ENCODE assay signal across 22 mouse cellular contexts in genomic region chr17:73095070-73095469, GRCm38 (mm10). TPM values are rescaled to one million over a fixed set of nuclear protein-coding genes. Genes with fewer than 3 reads are reported as not detected.
DNase-seq lines count a peak whose midpoint lies in the region; ATAC-seq lines count a peak whose summit lies in the region.
"Had no signal": no experiment of that assay in that cellular context is flagged by ENCODE, and none has a peak within 500 bp of the region (broad histone marks: within the 10 kb centered on the region; RNA-seq: fewer than 3 reads in every experiment).

No protein-coding gene starts in this region.

- no peaks in the 10 kb centered on the region for H3K36me3 ChIP-seq in hindbrain, embryonic 10.5 days
- H3K36me3 ChIP-seq: forebrain, embryonic 15.5 days; heart, embryonic 12.5 days; hindbrain, embryonic 15.5 days; intestine, embryonic 15.5 days; limb, embryonic 13.5 days; midbrain, embryonic 10.5 days had no signal

- no peaks in the 10 kb centered on the region for H3K27me3 ChIP-seq in hindbrain, embryonic 10.5 days (ENCODE audit: insufficient read depth, poor library complexity, severe bottlenecking)
- H3K27me3 ChIP-seq: forebrain, embryonic 15.5 days; heart, embryonic 12.5 days; hindbrain, embryonic 15.5 days; intestine, embryonic 15.5 days; limb, embryonic 13.5 days had no signal

- WGBS in hindbrain, embryonic 10.5 days, result 90% methylated on average over 11 of the region's 11 CpGs

- H3K27ac ChIP-seq in hindbrain, embryonic 10.5 days, result no peak overlapping the region
- H3K27ac ChIP-seq: forebrain, embryonic 15.5 days; hindbrain, embryonic 15.5 days; intestine, embryonic 15.5 days; kidney, postnatal 0 days; limb, embryonic 13.5 days; liver, embryonic 14.5 days; midbrain, embryonic 10.5 days; stomach, postnatal 0 days had no signal

- DNase-seq in 416B (ENCODE audit: low read depth), result peak; percentile 54
- peak; percentile 63 to 64 for DNase-seq in B cell, adult 2 months
- no peak for DNase-seq in kidney, postnatal 10 days
- DNase-seq in hindbrain, embryonic 10.5 days (ENCODE audit: low spot score), result no peak
- DNase-seq in kidney, adult 8-10 months, result no peak
- DNase-seq: cerebellum, postnatal 14 days; embryo, embryonic 11 days; gastrocnemius, postnatal 36 days; heart, postnatal 14 days; lung, postnatal 14 days had no signal

- peak; percentile 98 for ATAC-seq in common myeloid progenitor, adult 5-6 weeks (replicated peaks; ENCODE audit: low read depth, poor library complexity, severe bottlenecking)
- peak; percentile 76 for ATAC-seq in neutrophil, adult 5-6 weeks (ENCODE audit: extremely low read depth, insufficient number of reproducible peaks, low FRiP score, poor library complexity, severe bottlenecking)
- ATAC-seq: CD4-positive, CD25-positive, alpha-beta regulatory T cell, adult 4 months; forebrain, embryonic 15.5 days had no signal

- H3K4me3 ChIP-seq in hindbrain, embryonic 10.5 days, result no peak overlapping the region
- H3K4me3 ChIP-seq: forebrain, embryonic 15.5 days; heart, embryonic 12.5 days; hindbrain, embryonic 15.5 days; intestine, embryonic 15.5 days; limb, embryonic 13.5 days; midbrain, embryonic 10.5 days had no signal

- no peaks in the 10 kb centered on the region for H3K9me3 ChIP-seq in hindbrain, embryonic 10.5 days
- H3K9me3 ChIP-seq: forebrain, embryonic 15.5 days; heart, embryonic 12.5 days; hindbrain, embryonic 15.5 days; intestine, embryonic 15.5 days; limb, embryonic 13.5 days; midbrain, embryonic 10.5 days had no signal

- no peaks in the 10 kb centered on the region for H3K4me1 ChIP-seq in hindbrain, embryonic 10.5 days (replicated peaks)
- H3K4me1 ChIP-seq: forebrain, embryonic 15.5 days; heart, embryonic 12.5 days; hindbrain, embryonic 15.5 days had no signal

RNA-seq across cellular contexts. Expression of gene Lclat1, which starts 12.7 kb away (rescaled TPM):
- total RNA-seq in common myeloid progenitor, adult 5-6 weeks (2017), result 5.7 and 11.1 TPM in 2 replicates
- 10.7 and 12.3 TPM in 2 replicates for total RNA-seq in neutrophil, adult 5-6 weeks (2017)
- polyA plus RNA-seq in hindbrain, embryonic 10.5 days (2016; fragmentation: Nextera tagmentation; extraction: Ambion mirVana), result 9.8 and 10.5 TPM in 2 replicates

Comparison
In these comparisons a context has a peak if more than half of its experiments do, and no peak if none do; other contexts are left out.
1. DNase-seq: peak in 416B (single experiment) and B cell, adult 2 months (2 of 2); none in kidney, postnatal 10 days (single experiment), hindbrain, embryonic 10.5 days (single experiment) and kidney, adult 8-10 months (0 of 2).